Mouse (Mus musculus): Measurements from ENCODE around the gene Gm10842. TPM values are rescaled to one million over a fixed set of nuclear protein-coding genes. Genes with fewer than 3 reads are reported as not detected.
"Not testable (repeated sequence)": the region's sequence is repeated elsewhere in the genome, so short reads cannot be mapped to it uniquely, and the experiment has no call there.

The Gm10842 gene
- polyA plus RNA-seq, 1 experiment from 2014 or later, result not detected

DNA sequence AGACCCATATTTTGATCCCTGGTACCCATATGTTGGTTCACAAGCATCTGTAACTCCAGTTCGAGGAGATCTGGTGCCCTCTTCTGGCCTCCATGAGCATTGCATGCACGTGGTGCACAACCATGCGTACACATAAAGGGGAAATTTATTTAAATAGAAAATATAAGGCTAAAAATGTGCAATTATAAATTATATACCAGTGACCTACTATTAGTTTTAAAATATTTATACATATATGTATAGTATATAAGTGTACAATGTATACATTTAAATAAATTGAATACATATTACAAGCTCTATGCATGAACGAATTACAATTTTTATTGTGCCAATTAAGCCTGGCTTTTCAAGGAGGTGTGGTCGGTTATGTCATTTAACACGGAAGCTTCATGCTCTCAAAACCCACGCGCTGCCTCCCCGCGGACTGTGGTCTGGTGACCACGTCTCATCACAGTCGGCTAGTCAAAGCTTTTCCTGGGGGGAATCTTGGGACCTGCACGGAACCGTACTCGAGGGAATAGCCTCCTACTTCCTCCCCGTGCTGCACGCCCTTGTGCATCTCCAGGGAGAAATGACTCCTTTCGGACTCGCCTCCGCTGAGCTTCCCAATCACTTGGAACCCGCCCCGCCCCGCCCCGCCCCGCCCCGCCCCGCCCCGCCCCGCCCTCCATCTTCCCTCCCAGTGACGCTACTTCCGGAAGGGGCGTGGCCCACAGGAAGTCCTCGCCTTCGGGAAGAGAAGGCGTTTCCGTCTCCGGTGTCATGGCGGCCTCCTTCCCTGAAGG lies 20.8 kb upstream of the Gm10842 start, which contains the start of gene Mettl2:
Gene Mettl2, plus strand, starts transcription at position 691 of the 785 bp plus-strand sequence.
- H3K9ac ChIP-seq (ENCODE audit: low read length), result peak within 1 kb of the TSS; percentile 79
- no peaks in the 10 kb centered on the region for H3K9me3 ChIP-seq (ENCODE audit: control insufficient read depth, low read length)
- no peaks in the 10 kb centered on the region for H3K27me3 ChIP-seq (ENCODE audit: control insufficient read depth, insufficient read depth, low read length)
- ATAC-seq (ENCODE audit: low FRiP score, low TSS enrichment) (peak; percentile 94), DNase-seq (ENCODE audit: low spot score) (peak; percentile 89)
- H3K36me3 ChIP-seq (ENCODE audit: control insufficient read depth, insufficient read depth, low read length), result no peaks in the 10 kb centered on the region
- peak within 1 kb of the TSS; percentile 89 for H3K4me2 ChIP-seq (replicated peaks; ENCODE audit: low read depth)
- 0 out of 2 replicates have a peak, but pooled peaks cover 4% of the 10 kb centered on the region for H3K4me1 ChIP-seq (replicated peaks; ENCODE audit: control insufficient read depth, insufficient read depth)
- H3K27ac ChIP-seq (replicated peaks), result peak within 1 kb of the TSS; percentile 69
- no peak for TF ChIP-seq EP300 (optimal IDR thresholded peaks at IDR 0.05)
- peak; percentile 81 for TF ChIP-seq CTCF (IDR thresholded peaks at IDR 0.05; ENCODE audit: low read depth)
- peak within 1 kb of the TSS; percentile 98 for H3K4me3 ChIP-seq (ENCODE audit: low read depth, low read length)
- WGBS, result 2% methylated on average over 22 of the region's 38 CpGs

DNA sequence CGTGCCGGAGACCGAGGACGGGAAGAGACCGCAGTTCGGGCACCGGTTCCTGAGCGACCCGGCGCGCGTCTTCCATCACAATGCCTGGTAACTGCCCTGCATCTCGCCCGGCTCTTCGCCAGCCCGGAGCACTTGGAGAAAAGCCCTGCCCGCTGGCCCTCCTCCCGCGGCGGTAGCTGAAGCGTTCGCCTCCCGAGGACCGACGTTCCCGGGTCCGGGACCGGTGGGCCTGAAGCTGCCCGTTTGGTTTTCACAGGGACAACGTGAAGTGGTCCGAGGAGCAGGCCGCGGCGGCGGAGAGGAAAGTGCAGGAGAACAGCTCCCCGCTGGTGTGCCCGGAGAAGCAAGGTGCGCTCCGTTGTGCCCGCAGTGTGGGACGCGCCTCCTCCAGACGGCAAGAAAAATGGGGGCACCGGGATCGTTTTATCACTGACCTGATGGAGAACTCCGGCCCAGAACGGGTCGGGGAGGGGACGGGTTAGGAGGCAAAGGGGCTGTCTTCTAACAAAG lies 20.1 kb upstream of the Gm10842 start:
- TF ChIP-seq EP300 (optimal IDR thresholded peaks at IDR 0.05) (no peak), CTCF (IDR thresholded peaks at IDR 0.05; ENCODE audit: low read depth) (no peak)
- Histone ChIP-seq H3K4me2 (replicated peaks; ENCODE audit: low read depth) (peak overlapping the region; percentile 89), H3K4me3 (ENCODE audit: low read depth, low read length) (peak overlapping the region; percentile 98), H3K9ac (ENCODE audit: low read length) (peak overlapping the region; percentile 79), H3K36me3 (ENCODE audit: control insufficient read depth, insufficient read depth, low read length) (no peaks in the 10 kb centered on the region), H3K9me3 (ENCODE audit: control insufficient read depth, low read length) (no peaks in the 10 kb centered on the region), H3K4me1 (replicated peaks; ENCODE audit: control insufficient read depth, insufficient read depth) (0 out of 2 replicates have a peak, but pooled peaks cover 4% of the 10 kb centered on the region), H3K27me3 (ENCODE audit: control insufficient read depth, insufficient read depth, low read length) (no peaks in the 10 kb centered on the region), H3K27ac (replicated peaks) (no peak overlapping the region)
- WGBS, result under 1% methylated on average over 41 of the region's 49 CpGs
- ATAC-seq (ENCODE audit: low FRiP score, low TSS enrichment), result peak; percentile 19; the same call in 1 of the 2 replicates
- no peak for DNase-seq (ENCODE audit: low spot score)

DNA sequence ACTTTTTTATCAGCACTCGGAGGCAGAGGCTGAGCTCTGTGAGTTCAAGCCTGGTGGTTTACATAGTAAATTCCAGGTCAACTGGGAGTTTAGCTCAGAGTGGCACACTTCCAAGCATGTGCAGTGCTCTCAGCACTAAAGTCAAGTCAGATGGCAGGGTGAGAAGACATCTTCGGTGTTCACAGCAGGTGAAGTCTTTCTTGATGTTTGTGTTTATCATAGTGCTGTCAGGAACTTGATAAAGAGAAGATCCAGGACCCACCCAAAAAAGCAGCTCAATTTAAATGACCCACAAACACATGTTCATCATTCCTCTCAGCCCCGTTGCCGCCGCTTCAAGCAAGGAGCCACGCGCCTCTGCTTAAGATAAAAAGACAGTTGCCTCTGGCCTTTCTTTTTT lies 11.0 kb upstream of the Gm10842 start:
- no peaks in the 10 kb centered on the region for H3K27me3 ChIP-seq (ENCODE audit: control insufficient read depth, insufficient read depth, low read length)
- H3K4me2 ChIP-seq (replicated peaks; ENCODE audit: low read depth), result no peak overlapping the region
- TF ChIP-seq EP300 (optimal IDR thresholded peaks at IDR 0.05) (no peak), CTCF (IDR thresholded peaks at IDR 0.05; ENCODE audit: low read depth) (no peak)
- no peak for ATAC-seq (ENCODE audit: low FRiP score, low TSS enrichment)
- WGBS, result 77% methylated on average over 7 of the region's 7 CpGs
- no peaks in the 10 kb centered on the region for H3K4me1 ChIP-seq (replicated peaks; ENCODE audit: control insufficient read depth, insufficient read depth)
- peaks cover 27% of the 10 kb centered on the region for H3K36me3 ChIP-seq (ENCODE audit: control insufficient read depth, insufficient read depth, low read length)
- H3K4me3 ChIP-seq (ENCODE audit: low read depth, low read length), result no peak overlapping the region
- no peak for DNase-seq (ENCODE audit: low spot score)
- H3K9ac ChIP-seq (ENCODE audit: low read length), result no peak overlapping the region
- no peaks in the 10 kb centered on the region for H3K9me3 ChIP-seq (ENCODE audit: control insufficient read depth, low read length)
- H3K27ac ChIP-seq (replicated peaks), result no peak overlapping the region

DNA sequence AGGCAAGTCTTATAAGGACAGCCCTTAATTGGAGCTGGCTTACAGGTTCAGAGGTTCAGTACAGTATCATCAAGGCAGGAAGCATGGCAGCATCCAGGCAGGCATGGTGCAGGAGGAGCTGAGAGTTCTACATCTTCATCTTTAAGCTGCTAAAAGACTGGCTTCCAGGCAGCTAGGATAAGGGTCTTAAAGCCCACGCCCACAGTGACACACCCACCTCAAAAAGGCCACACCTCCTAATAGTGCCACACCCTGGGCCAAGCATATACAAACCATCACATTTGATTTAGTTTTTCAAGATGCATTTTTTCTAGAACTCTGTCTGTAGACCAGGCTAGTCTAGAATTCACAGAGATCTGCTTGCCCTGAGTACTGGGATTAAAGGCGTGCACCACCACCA lies 9.4 kb upstream of the Gm10842 start:
- not testable (repeated sequence) for ATAC-seq (ENCODE audit: low FRiP score, low TSS enrichment); H3K27me3 ChIP-seq (ENCODE audit: control insufficient read depth, insufficient read depth, low read length); H3K27ac ChIP-seq (replicated peaks); H3K4me2 ChIP-seq (replicated peaks; ENCODE audit: low read depth); H3K4me1 ChIP-seq (replicated peaks; ENCODE audit: control insufficient read depth, insufficient read depth); H3K9me3 ChIP-seq (ENCODE audit: control insufficient read depth, low read length); H3K9ac ChIP-seq (ENCODE audit: low read length); DNase-seq (ENCODE audit: low spot score); H3K4me3 ChIP-seq (ENCODE audit: low read depth, low read length)
- peaks cover 27% of the 10 kb centered on the region for H3K36me3 ChIP-seq (ENCODE audit: control insufficient read depth, insufficient read depth, low read length)
- WGBS, result 83% methylated on average over 2 of the region's 2 CpGs

DNA sequence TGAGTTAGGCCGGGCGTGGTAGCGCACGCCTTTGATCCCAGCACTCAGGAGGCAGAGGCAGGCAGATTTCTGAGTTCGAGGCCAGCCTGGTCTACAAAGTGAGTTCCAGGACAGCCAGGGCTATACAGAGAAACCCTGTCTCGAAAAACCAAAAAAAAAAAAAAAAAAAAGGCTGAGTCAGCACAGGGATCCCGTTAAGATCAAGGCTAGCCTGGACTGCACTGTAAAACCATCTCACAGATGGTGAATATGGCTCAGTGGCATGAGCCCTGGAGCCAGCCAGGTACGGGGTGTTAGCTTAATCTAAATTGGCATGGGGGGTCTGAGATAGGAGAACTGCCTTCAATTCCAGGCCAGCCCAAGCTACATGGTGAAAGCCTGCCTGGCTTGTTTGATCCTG lies 6.2 kb upstream of the Gm10842 start:
- H3K4me3 ChIP-seq (ENCODE audit: low read depth, low read length); DNase-seq (ENCODE audit: low spot score); H3K9ac ChIP-seq (ENCODE audit: low read length); H3K9me3 ChIP-seq (ENCODE audit: control insufficient read depth, low read length); H3K4me2 ChIP-seq (replicated peaks; ENCODE audit: low read depth); H3K27me3 ChIP-seq (ENCODE audit: control insufficient read depth, insufficient read depth, low read length); H3K27ac ChIP-seq (replicated peaks); H3K4me1 ChIP-seq (replicated peaks; ENCODE audit: control insufficient read depth, insufficient read depth); ATAC-seq (ENCODE audit: low FRiP score, low TSS enrichment): not testable (repeated sequence)
- peaks cover 13% of the 10 kb centered on the region for H3K36me3 ChIP-seq (ENCODE audit: control insufficient read depth, insufficient read depth, low read length)
- 96% methylated on average over 6 of the region's 8 CpGs for WGBS

DNA sequence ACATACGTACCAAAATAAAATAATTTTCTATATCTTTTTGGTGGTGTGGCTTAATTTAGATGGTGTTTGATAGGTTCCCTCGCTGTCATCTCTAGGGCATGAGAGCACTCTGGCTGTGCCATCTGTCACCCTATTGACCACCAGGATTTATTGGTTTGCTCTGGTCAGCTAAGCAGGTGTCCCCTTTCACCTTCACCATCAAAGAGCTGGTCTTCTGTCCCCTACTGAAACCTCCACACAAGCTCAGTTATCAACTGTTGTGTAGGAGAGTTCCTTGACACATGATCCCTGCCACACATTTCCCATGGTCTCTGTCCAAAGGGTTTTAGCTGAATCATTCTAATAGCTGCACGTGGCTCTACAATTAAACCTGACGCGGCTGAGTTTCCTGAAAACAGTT lies 5.6 kb upstream of the Gm10842 start:
- Histone ChIP-seq H3K36me3 (ENCODE audit: control insufficient read depth, insufficient read depth, low read length) (peaks cover 13% of the 10 kb centered on the region), H3K27ac (replicated peaks) (no peak overlapping the region), H3K4me3 (ENCODE audit: low read depth, low read length) (no peak overlapping the region), H3K9me3 (ENCODE audit: control insufficient read depth, low read length) (no peaks in the 10 kb centered on the region), H3K4me1 (replicated peaks; ENCODE audit: control insufficient read depth, insufficient read depth) (no peaks in the 10 kb centered on the region), H3K9ac (ENCODE audit: low read length) (no peak overlapping the region), H3K27me3 (ENCODE audit: control insufficient read depth, insufficient read depth, low read length) (no peaks in the 10 kb centered on the region), H3K4me2 (replicated peaks; ENCODE audit: low read depth) (no peak overlapping the region)
- DNase-seq (ENCODE audit: low spot score) (no peak), ATAC-seq (ENCODE audit: low FRiP score, low TSS enrichment) (no peak)
- WGBS, result 95% methylated on average over 5 of the region's 5 CpGs
- TF ChIP-seq CTCF (IDR thresholded peaks at IDR 0.05; ENCODE audit: low read depth), result no peak
- TF ChIP-seq EP300 (optimal IDR thresholded peaks at IDR 0.05), result no peak

Data from stomach, postnatal 0 days (tissue).